In the genomic region with DNA sequence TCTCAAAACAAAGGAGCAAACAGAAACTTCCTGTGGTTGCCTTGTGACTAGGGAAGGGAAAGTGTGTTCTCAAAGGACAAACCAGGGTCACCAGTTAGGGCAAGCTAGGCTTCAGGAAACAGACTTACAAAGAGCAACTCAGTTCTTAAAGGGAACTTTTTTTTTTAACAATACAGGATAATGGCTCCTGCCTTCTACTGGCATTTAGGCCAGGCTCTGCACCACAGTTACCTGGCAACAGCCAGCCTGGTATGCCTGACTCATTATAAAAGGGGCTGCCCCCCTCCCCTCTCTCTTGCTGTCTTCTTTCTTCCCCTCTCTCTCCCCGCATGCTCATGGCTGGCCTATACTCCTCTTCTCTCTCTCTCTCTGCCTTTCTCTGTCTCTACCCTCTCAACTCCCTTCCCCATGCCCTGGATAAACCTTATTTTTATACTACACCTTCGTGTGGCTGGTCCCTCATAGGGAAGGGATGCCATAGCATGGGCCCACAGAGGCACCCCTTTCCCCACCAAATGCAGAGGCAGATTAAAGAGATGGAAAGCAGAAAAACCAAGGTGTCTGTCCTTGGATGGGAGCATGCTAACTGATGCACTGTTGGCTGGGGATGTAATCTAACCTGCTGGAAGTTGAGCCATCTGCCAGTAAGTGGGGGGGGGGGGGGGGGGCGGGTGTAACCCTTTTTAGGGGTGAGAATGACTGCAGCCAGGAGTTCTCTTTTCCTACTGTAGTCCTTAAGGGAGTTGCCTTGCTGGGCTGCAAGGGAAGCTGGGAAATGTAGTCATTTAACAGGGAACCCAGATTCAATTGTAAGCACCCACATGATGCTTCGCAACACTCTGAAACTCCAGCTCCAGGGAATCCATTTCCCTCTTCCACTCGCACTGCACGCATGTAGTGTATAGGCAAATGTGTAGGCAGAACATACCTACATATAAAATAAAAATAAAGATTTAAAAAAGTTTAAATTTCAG, we compare ENCODE assay signal across 10 mouse cellular contexts. TPM values are rescaled to one million over a fixed set of nuclear protein-coding genes. Genes with fewer than 3 reads are reported as not detected.
DNase-seq lines count a peak whose midpoint lies in the region; ATAC-seq and TF ChIP-seq lines count a peak whose summit lies in the region.
"Had no signal": no experiment of that assay in that cellular context is flagged by ENCODE, and none has a peak within 500 bp of the region (broad histone marks: within the 10 kb centered on the region; RNA-seq: fewer than 3 reads in every experiment).

No protein-coding gene starts in this region.

- H3K36me3 ChIP-seq in intestine, embryonic 14.5 days (ENCODE audit: control insufficient read depth, insufficient read depth, low read length) = no peaks in the 10 kb centered on the region
- H3K36me3 ChIP-seq in intestine, postnatal 0 days (ENCODE audit: control insufficient read depth, insufficient read depth) = no peaks in the 10 kb centered on the region
- no peaks in the 10 kb centered on the region for H3K36me3 ChIP-seq in midbrain, embryonic 16.5 days (ENCODE audit: control insufficient read depth, insufficient read depth, low read length)
- H3K36me3 ChIP-seq: G1E; liver, embryonic 13.5 days had no signal

- H3K27ac ChIP-seq in intestine, embryonic 14.5 days (ENCODE audit: low read depth) = no peak overlapping the region
- H3K27ac ChIP-seq in intestine, postnatal 0 days (ENCODE audit: low read depth, low read length) = no peak overlapping the region; the same call in 1 of the 2 replicates
- peak overlapping the region; percentile 70 for H3K27ac ChIP-seq in midbrain, embryonic 16.5 days (ENCODE audit: low read length)
- H3K27ac ChIP-seq: liver, embryonic 13.5 days had no signal

- no peaks in the 10 kb centered on the region for H3K27me3 ChIP-seq in intestine, embryonic 14.5 days (replicated peaks; ENCODE audit: control insufficient read depth, insufficient read depth, low read length)
- H3K27me3 ChIP-seq in intestine, postnatal 0 days (replicated peaks; ENCODE audit: control insufficient read depth, insufficient read depth, low read length) = no peaks in the 10 kb centered on the region
- H3K27me3 ChIP-seq in midbrain, embryonic 16.5 days (ENCODE audit: control insufficient read depth, insufficient read depth, low read depth, low read length) = no peaks in the 10 kb centered on the region
- H3K27me3 ChIP-seq: liver, embryonic 13.5 days had no signal

- TF ChIP-seq CTCF in intestine, postnatal 0 days (IDR thresholded peaks at IDR 0.05; ENCODE audit: low read depth) = no peak

- no peaks in the 10 kb centered on the region for H3K9me3 ChIP-seq in intestine, embryonic 14.5 days (ENCODE audit: control insufficient read depth, low read length)
- H3K9me3 ChIP-seq in intestine, postnatal 0 days (ENCODE audit: control insufficient read depth) = no peaks in the 10 kb centered on the region
- no peaks in the 10 kb centered on the region for H3K9me3 ChIP-seq in midbrain, embryonic 16.5 days (replicated peaks; ENCODE audit: control insufficient read depth, low read length, poor library complexity, severe bottlenecking)
- H3K9me3 ChIP-seq: G1E; liver, embryonic 13.5 days had no signal

- H3K9ac ChIP-seq in intestine, embryonic 14.5 days (ENCODE audit: low read length) = no peak overlapping the region
- H3K9ac ChIP-seq in intestine, postnatal 0 days (ENCODE audit: low read depth, low read length) = no peak overlapping the region
- no peak overlapping the region for H3K9ac ChIP-seq in midbrain, embryonic 16.5 days (ENCODE audit: low read depth, low read length)
- H3K9ac ChIP-seq: liver, embryonic 13.5 days had no signal

- no peak overlapping the region for H3K4me2 ChIP-seq in intestine, embryonic 14.5 days (ENCODE audit: low read length)
- H3K4me2 ChIP-seq in intestine, postnatal 0 days (replicated peaks; ENCODE audit: low read depth) = no peak overlapping the region
- no peak overlapping the region for H3K4me2 ChIP-seq in midbrain, embryonic 16.5 days (ENCODE audit: low read length)
- H3K4me2 ChIP-seq: liver, embryonic 13.5 days had no signal

- DNase-seq in intestine, embryonic 14.5 days (ENCODE audit: low spot score) = no peak
- peak; percentile 85 for DNase-seq in ZHBTc4 (ENCODE audit: low read depth, low spot score)
- DNase-seq in right cerebral cortex, postnatal 25 days = no peak
- DNase-seq in cerebellum, adult 8-10 months = no peak
- DNase-seq: liver, embryonic 13.5 days had no signal

- 49% methylated on average over 6 of the region's 6 CpGs for WGBS in intestine, embryonic 14.5 days
- 56% methylated on average over 6 of the region's 6 CpGs for WGBS in intestine, postnatal 0 days
- WGBS in midbrain, embryonic 16.5 days = 22% methylated on average over 5 of the region's 6 CpGs

- peaks cover 4% of the 10 kb centered on the region; the same call in 1 of the 2 replicates for H3K4me1 ChIP-seq in intestine, embryonic 14.5 days (replicated peaks; ENCODE audit: control insufficient read depth, insufficient read depth, low read length)
- H3K4me1 ChIP-seq in intestine, postnatal 0 days (replicated peaks; ENCODE audit: control insufficient read depth, insufficient read depth, low read length) = peaks cover 8% of the 10 kb centered on the region; the same call in 1 of the 2 replicates
- peaks cover 11% of the 10 kb centered on the region for H3K4me1 ChIP-seq in midbrain, embryonic 16.5 days (ENCODE audit: control insufficient read depth, insufficient read depth, low read length)

- H3K4me3 ChIP-seq in intestine, embryonic 14.5 days (ENCODE audit: low read depth, low read length) = no peak overlapping the region
- no peak overlapping the region for H3K4me3 ChIP-seq in intestine, postnatal 0 days (ENCODE audit: low read depth, low read length)
- H3K4me3 ChIP-seq in midbrain, embryonic 16.5 days (ENCODE audit: low read depth, low read length) = no peak overlapping the region
- H3K4me3 ChIP-seq: liver, embryonic 13.5 days had no signal

- 0 out of 2 replicates have a peak, but pooled peaks have one; percentile 32 for ATAC-seq in intestine, embryonic 14.5 days (replicated peaks; ENCODE audit: low FRiP score, low TSS enrichment, low read depth)
- no peak for ATAC-seq in intestine, postnatal 0 days
- ATAC-seq in granulocyte monocyte progenitor cell, adult 5-6 weeks (replicated peaks; ENCODE audit: poor library complexity, severe bottlenecking) = peak; percentile 66
- peak; percentile 83 for ATAC-seq in midbrain, embryonic 16.5 days
- no peak for ATAC-seq in erythroblast, adult 5-6 weeks (replicated peaks; ENCODE audit: low FRiP score, poor library complexity, severe bottlenecking)

RNA-seq across cellular contexts. Expression of gene Gm17387, which starts 3.8 kb away (rescaled TPM):
- not detected in 2 replicates for polyA plus RNA-seq in intestine, embryonic 14.5 days (2014; fragmentation: Nextera tagmentation; extraction: Ambion mirVana)
- not detected in 2 replicates for polyA plus RNA-seq in intestine, postnatal 0 days (2015; fragmentation: Nextera tagmentation; extraction: Ambion mirVana)
- not detected in 2 replicates for total RNA-seq in granulocyte monocyte progenitor cell, adult 5-6 weeks (2014; fragmentation: Nextera tagmentation)
- not detected in 2 replicates for total RNA-seq in granulocyte monocyte progenitor cell, adult 5-6 weeks (2017)
- not detected in 2 replicates for polyA plus RNA-seq in midbrain, embryonic 16.5 days (2015; fragmentation: Nextera tagmentation; extraction: Ambion mirVana)
- not detected in 2 replicates for total RNA-seq in erythroblast, adult 5-6 weeks (2015; ENCODE audit: low replicate concordance)
- total RNA-seq in erythroblast, adult 5-6 weeks (2017; ENCODE audit: low replicate concordance) = not detected in 2 replicates
- total RNA-seq: G1E had no signal
- polyA plus RNA-seq: G1E; liver, embryonic 13.5 days had no signal

RNA-seq across cellular contexts. Expression of gene Ifitm6, which starts 7.4 kb away (rescaled TPM):
- polyA plus RNA-seq in intestine, embryonic 14.5 days (2014; fragmentation: Nextera tagmentation; extraction: Ambion mirVana) = 0.78 and 1.2 TPM in 2 replicates
- 0.93 and 1.0 TPM in 2 replicates for polyA plus RNA-seq in intestine, postnatal 0 days (2015; fragmentation: Nextera tagmentation; extraction: Ambion mirVana)
- 17.9 and 48.1 TPM in 2 replicates for total RNA-seq in granulocyte monocyte progenitor cell, adult 5-6 weeks (2014; fragmentation: Nextera tagmentation)
- 22.5 and 42.5 TPM in 2 replicates for total RNA-seq in granulocyte monocyte progenitor cell, adult 5-6 weeks (2017)
- polyA plus RNA-seq in midbrain, embryonic 16.5 days (2015; fragmentation: Nextera tagmentation; extraction: Ambion mirVana) = 0.69 and 0.91 TPM in 2 replicates
- 336 and 380 TPM in 2 replicates for total RNA-seq in erythroblast, adult 5-6 weeks (2015; ENCODE audit: low replicate concordance)
- 99.4 and 179 TPM in 2 replicates for total RNA-seq in erythroblast, adult 5-6 weeks (2017; ENCODE audit: low replicate concordance)
- total RNA-seq: G1E had no signal
- polyA plus RNA-seq: G1E had no signal

RNA-seq across cellular contexts. Expression of gene Ifitm3, which starts 14.6 kb away (rescaled TPM):
- polyA plus RNA-seq in intestine, embryonic 14.5 days (2014; fragmentation: Nextera tagmentation; extraction: Ambion mirVana) = 295 and 303 TPM in 2 replicates
- 324 and 334 TPM in 2 replicates for polyA plus RNA-seq in intestine, postnatal 0 days (2015; fragmentation: Nextera tagmentation; extraction: Ambion mirVana)
- 146 and 224 TPM in 2 replicates for total RNA-seq in granulocyte monocyte progenitor cell, adult 5-6 weeks (2014; fragmentation: Nextera tagmentation)
- 55.6 and 69.2 TPM in 2 replicates for total RNA-seq in granulocyte monocyte progenitor cell, adult 5-6 weeks (2017)
- 28.2 and 37.3 TPM in 2 replicates for polyA plus RNA-seq in midbrain, embryonic 16.5 days (2015; fragmentation: Nextera tagmentation; extraction: Ambion mirVana)
- total RNA-seq in erythroblast, adult 5-6 weeks (2015; ENCODE audit: low replicate concordance) = 186 and 267 TPM in 2 replicates
- total RNA-seq in erythroblast, adult 5-6 weeks (2017; ENCODE audit: low replicate concordance) = 78.8 and 112 TPM in 2 replicates
- total RNA-seq: G1E had no signal
- polyA plus RNA-seq: G1E had no signal

RNA-seq across cellular contexts. Expression of gene B4galnt4, which starts 35.8 kb away (rescaled TPM):
- 9.2 and 13.6 TPM in 2 replicates for polyA plus RNA-seq in intestine, embryonic 14.5 days (2014; fragmentation: Nextera tagmentation; extraction: Ambion mirVana)
- 1.9 and 2.9 TPM in 2 replicates for polyA plus RNA-seq in intestine, postnatal 0 days (2015; fragmentation: Nextera tagmentation; extraction: Ambion mirVana)
- 0.60 and 3.6 TPM in 2 replicates for total RNA-seq in granulocyte monocyte progenitor cell, adult 5-6 weeks (2014; fragmentation: Nextera tagmentation)
- 0.26 TPM in 1 of 2 replicates, not detected in the other for total RNA-seq in granulocyte monocyte progenitor cell, adult 5-6 weeks (2017)
- polyA plus RNA-seq in midbrain, embryonic 16.5 days (2015; fragmentation: Nextera tagmentation; extraction: Ambion mirVana) = 59.5 and 65.7 TPM in 2 replicates
- 0.84 TPM in 1 of 2 replicates, not detected in the other for total RNA-seq in erythroblast, adult 5-6 weeks (2015; ENCODE audit: low replicate concordance)
- total RNA-seq in erythroblast, adult 5-6 weeks (2017; ENCODE audit: low replicate concordance) = not detected in 2 replicates
- total RNA-seq: G1E had no signal
- polyA plus RNA-seq: G1E had no signal

RNA-seq across cellular contexts. Expression of gene Pkp3, which starts 52.9 kb away (rescaled TPM):
- polyA plus RNA-seq in intestine, embryonic 14.5 days (2014; fragmentation: Nextera tagmentation; extraction: Ambion mirVana) = 11.6 and 14.7 TPM in 2 replicates
- polyA plus RNA-seq in intestine, postnatal 0 days (2015; fragmentation: Nextera tagmentation; extraction: Ambion mirVana) = 35.3 and 38.6 TPM in 2 replicates
- 1.4 and 2.2 TPM in 2 replicates for total RNA-seq in granulocyte monocyte progenitor cell, adult 5-6 weeks (2014; fragmentation: Nextera tagmentation)
- total RNA-seq in granulocyte monocyte progenitor cell, adult 5-6 weeks (2017) = 0.52 and 2.7 TPM in 2 replicates
- 0.06 TPM in 1 of 2 replicates, not detected in the other for polyA plus RNA-seq in midbrain, embryonic 16.5 days (2015; fragmentation: Nextera tagmentation; extraction: Ambion mirVana)
- total RNA-seq in erythroblast, adult 5-6 weeks (2015; ENCODE audit: low replicate concordance) = not detected in 2 replicates
- not detected in 2 replicates for total RNA-seq in erythroblast, adult 5-6 weeks (2017; ENCODE audit: low replicate concordance)
- total RNA-seq: G1E had no signal
- polyA plus RNA-seq: G1E had no signal

Comparison
In these comparisons a context has a peak if more than half of its experiments do, and no peak if none do; other contexts are left out.
1. ATAC-seq: peak in intestine, embryonic 14.5 days (single experiment), granulocyte monocyte progenitor cell, adult 5-6 weeks (single experiment) and midbrain, embryonic 16.5 days (single experiment); none in intestine, postnatal 0 days (single experiment) and erythroblast, adult 5-6 weeks (single experiment).